Mouse (Mus musculus): ENCODE data around the gene Aida.
"Not testable (repeated sequence)": the region's sequence is repeated elsewhere in the genome, so short reads cannot be mapped to it uniquely, and the experiment has no call there.

Gene Aida

DNA sequence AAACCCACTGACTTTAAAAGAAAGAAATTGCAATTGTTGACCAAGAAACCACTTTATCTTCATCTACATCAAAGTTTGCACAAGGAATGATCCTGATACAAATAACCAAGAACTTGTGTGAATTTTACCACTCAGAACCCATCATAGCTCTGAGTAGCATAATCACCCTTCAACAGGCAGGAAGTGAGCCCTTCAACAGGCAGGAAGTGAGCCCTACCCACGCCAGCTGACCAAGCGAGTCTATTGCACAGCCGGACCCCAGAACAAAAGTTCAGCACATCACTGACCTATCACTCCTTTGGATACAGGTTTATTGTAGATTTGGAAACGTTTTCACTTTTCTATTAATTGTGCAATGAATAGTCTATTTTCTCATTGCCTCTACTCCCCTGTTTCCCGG is 26.1 kb downstream of the Aida start:
- not testable (repeated sequence) for DNase-seq

GRCm38 (mm10) chr1:183323923-183324322 is 27.5 kb downstream of the Aida start:
- no peak for DNase-seq

- DNase-seq = no peak
Measured at GRCm38 (mm10) chr1:183324433-183324832, 28.0 kb downstream of the Aida start.

GRCm38 (mm10) chr1:183327171-183327570 is 30.8 kb downstream of the Aida start:
- DNase-seq = no peak

DNA sequence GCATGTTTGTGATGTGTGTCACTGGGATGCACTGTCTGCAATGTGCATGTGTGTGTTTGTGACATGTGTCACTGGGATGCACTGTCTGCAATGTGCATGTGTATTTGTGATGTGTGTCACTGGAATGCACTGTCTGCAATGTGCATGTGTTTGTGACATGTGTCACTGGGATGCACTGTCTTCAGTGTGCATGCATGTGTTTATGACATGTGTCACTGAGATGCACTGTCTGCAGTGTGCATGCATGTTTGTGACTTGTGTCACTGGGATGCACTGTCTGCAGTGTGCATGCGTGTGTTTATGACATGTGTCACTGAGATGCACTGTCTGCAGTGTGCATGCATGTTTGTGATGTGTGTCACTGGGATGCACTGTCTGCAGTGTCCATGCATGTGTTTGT is 46.5 kb downstream of the Aida start:
- DNase-seq = not testable (repeated sequence)

- DNase-seq = peak; percentile 89
Measured at GRCm38 (mm10) chr1:183344886-183345816, 48.8 kb downstream of the Aida start.

GRCm38 (mm10) chr1:183345817-183346195 is 49.4 kb downstream of the Aida start:
- no peak for DNase-seq

- DNase-seq = peak; percentile 61
Measured at GRCm38 (mm10) chr1:183349840-183350239, 53.5 kb downstream of the Aida start.

DNA sequence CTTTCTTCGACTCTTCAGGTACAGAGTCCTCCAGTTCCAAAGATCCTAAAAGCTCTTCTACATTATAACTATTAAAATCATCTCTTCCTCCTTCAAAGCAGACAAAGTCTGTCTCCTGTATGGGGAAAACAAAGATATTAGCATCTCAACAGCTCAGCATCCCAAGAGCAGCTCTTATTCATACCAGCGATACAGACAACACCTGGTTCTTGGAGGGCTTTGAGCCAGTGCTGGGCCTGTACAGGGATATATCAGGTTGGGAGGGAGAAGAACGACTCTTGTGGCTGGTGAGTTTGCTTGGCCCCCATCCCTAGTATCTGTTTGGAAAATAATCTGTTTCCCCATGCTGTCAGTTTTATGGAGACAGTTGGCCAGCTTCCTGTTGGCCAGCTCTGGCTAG is 62.5 kb downstream of the Aida start:
- DNase-seq = no peak

DNA sequence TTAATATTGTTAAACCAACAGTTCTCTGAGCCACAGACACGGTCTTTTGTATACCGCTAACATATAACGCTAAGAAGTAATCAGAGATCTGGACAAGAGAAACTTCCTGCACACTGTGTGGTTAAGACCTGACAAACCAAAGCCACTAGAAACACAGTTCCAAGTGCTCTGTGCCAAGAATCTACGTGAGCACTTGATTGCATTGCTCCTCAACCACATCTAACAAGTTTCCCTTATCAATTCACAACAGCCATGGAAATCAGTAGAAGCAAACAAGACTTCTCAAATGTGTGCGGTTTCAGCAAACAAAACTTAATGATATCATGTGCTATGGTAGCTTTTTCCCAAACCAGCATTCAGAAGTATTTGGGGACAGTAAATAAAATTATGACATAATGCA is 65.9 kb downstream of the Aida start:
- no peak for DNase-seq

GRCm38 (mm10) chr1:183362729-183363576 is 66.6 kb downstream of the Aida start:
- no peak for DNase-seq

DNA sequence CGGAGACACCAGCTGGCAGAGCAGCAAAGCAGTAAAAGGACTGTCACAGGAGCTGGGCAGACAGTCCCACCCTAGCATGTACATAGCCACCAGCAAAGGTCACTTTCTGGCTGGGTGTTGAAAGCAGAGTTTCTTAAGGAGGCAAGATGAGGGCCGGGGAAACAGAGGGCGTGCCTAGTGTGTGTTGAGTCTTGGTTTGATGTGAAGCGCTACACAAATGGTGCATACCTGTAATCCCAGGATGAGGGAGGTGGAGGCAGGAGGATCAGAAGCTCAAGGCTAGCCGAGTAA is 67.1 kb downstream of the Aida start:
- no peak for DNase-seq

GRCm38 (mm10) chr1:183366361-183366760 is 70.0 kb downstream of the Aida start:
- DNase-seq = no peak

DNA sequence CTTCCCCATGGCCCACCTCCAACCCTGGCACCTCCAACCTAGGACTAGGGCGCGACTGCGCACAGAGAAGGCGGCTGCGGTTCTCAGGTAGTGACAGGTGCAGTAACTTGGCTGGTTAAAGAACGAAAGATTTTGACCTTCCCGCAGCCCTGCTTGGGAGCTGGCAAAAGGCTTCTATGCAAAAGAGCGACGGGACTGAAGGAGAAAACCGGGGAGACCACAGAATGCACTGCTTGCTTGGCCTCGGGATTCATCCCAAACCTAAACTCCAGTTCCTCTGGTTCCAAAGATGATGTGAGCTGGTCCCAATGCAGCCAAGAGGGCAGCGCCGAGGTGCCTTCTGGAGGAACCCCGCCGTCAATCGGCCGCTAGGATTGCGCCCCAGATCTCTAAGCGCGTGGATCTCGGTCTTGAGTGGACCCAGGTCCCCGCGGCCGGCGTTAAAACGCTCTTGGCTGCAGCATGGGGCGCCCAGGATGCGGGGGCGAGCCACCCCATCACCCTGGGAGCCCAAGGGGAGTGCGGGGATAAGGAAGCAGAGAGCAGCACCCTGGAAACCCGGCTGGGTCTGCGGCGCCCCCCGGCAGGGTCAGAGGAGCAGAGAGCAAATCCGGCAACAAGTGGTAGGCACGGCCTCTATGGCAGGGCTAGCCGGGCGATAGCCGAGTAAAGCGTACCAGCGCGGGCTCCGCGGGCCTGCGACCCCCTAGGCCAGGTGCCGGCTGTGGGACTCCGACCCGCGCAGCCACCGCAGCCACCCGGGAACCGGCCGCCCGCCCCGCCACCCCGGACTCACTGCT is 72.4 kb downstream of the Aida start:
- DNase-seq = peak; percentile 12

GRCm38 (mm10) chr1:183369427-183370014 is 73.1 kb downstream of the Aida start, which contains the start of gene Mia3:
Mia3 (minus strand) TSS chr1:183369553.
- DNase-seq = peak; percentile 94

DNA sequence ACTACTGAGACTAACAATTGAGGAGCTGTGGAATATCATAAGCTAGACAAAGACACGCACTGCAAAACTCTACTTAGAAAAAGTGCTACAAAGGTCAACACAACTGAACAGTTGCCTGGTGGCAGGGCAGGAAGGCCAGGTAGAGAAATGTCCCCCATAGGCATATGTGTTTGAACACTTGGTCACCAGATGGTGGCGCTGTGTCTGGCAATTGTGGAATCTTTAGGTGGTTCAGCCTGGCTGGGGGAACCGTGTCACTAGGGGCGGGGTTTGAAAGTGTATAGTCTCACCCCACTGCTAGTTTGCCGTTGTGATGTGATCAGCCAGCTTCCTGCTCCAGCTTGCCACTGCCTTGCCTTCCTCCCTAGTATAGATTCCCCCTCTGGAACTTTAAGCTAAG is 78.3 kb downstream of the Aida start:
- no peak for DNase-seq
